Mouse (Mus musculus): ENCODE data around the gene Gm14325. TPM values are rescaled to one million over a fixed set of nuclear protein-coding genes. Genes with fewer than 3 reads are reported as not detected.

Gm14325 gene
- polyA plus RNA-seq, 1 experiment from 2014 or later = 7.6 TPM

Other genes with a start within 250 kb of the Gm14325 start
- gene Gm14322, start 81.0 kb downstream of the Gm14325 start, polyA plus RNA-seq (2015; fragmentation: Nextera tagmentation; extraction: Ambion mirVana) = 0.93 and 0.95 TPM in 2 replicates
- 1.4 and 1.5 TPM in 2 replicates for gene Gm14327, start 56.8 kb upstream of the Gm14325 start, polyA plus RNA-seq (2015; fragmentation: Nextera tagmentation; extraction: Ambion mirVana)
- 0.41 and 0.55 TPM in 2 replicates for gene Zfp972, start 85.3 kb upstream of the Gm14325 start, polyA plus RNA-seq (2015; fragmentation: Nextera tagmentation; extraction: Ambion mirVana)
- gene Gm14326, start 117.0 kb upstream of the Gm14325 start, polyA plus RNA-seq (2015; fragmentation: Nextera tagmentation; extraction: Ambion mirVana) = 4.1 and 4.6 TPM in 2 replicates
- 3.8 and 4.2 TPM in 2 replicates for gene Zfp971, start 182.9 kb upstream of the Gm14325 start, polyA plus RNA-seq (2015; fragmentation: Nextera tagmentation; extraction: Ambion mirVana)
- 3.4 and 4.4 TPM in 2 replicates for gene Zfp931, start 238.1 kb upstream of the Gm14325 start, polyA plus RNA-seq (2015; fragmentation: Nextera tagmentation; extraction: Ambion mirVana)